Mouse (Mus musculus) midbrain, postnatal 0 days (tissue): ENCODE measurements at regions not wholly inside any gene's neighbourhood (a gene's known extent, or its start where the extent isn't known, plus 50 kb on each side); places are given as distances from the start of the nearest gene placed in this dataset.
A peak's percentile ranks its signal among the peaks of the same experiment; 100 is the strongest.

Source experiments
- ATAC-seq: fragments of 200-750 bp; cut with Nextera tagmentation; 2 replicates; pipeline ENCODE4 v1.8.0; 2017; ENCODE audit warnings: moderate number of reproducible peaks, mild to moderate bottlenecking, moderate TSS enrichment, moderate library complexity; ENCODE audit not compliant: low FRiP score
- DNase-seq: peaks from one replicate; pipeline ENCODE4 v3.0.0-alpha.2; 2015; ENCODE audit warnings: low spot score
- H3K27ac ChIP-seq: fragments of 300-500 bp; sonication (generic); 2 replicates; pipeline ENCODE4 v1.5.1; 2014; ENCODE audit warnings: low read depth, mild to moderate bottlenecking, low read length, mixed read lengths
- H3K27me3 ChIP-seq: fragments of 300-500 bp; sonication (generic); 2 replicates; pipeline ENCODE4 v1.6.1; 2014; ENCODE audit warnings: low read length, control low read depth, mixed read lengths; ENCODE audit not compliant: insufficient read depth
- H3K36me3 ChIP-seq: fragments of 300-500 bp; sonication (generic); 2 replicates; pipeline ENCODE4 v1.6.1; 2014; ENCODE audit warnings: low read length, control low read depth, mixed read lengths; ENCODE audit not compliant: insufficient read depth
- H3K4me1 ChIP-seq: fragments of 300-500 bp; sonication (generic); 2 replicates; pipeline ENCODE4 v1.6.1; 2014; ENCODE audit warnings: mild to moderate bottlenecking, control low read depth, antibody characterized with exemption, low read length, mixed read lengths; ENCODE audit not compliant: insufficient read depth
- H3K4me2 ChIP-seq: fragments of 300-500 bp; sonication (generic); 2 replicates; pipeline ENCODE4 v1.6.1; 2014; ENCODE audit warnings: low read depth, mild to moderate bottlenecking, low read length, mixed read lengths; ENCODE audit not compliant: poor library complexity, severe bottlenecking
- H3K4me3 ChIP-seq: fragments of 300-500 bp; sonication (generic); 2 replicates; pipeline ENCODE4 v1.5.1; 2014; ENCODE audit warnings: low read depth, mild to moderate bottlenecking, low read length, moderate library complexity
- H3K9ac ChIP-seq: fragments of 300-500 bp; sonication (generic); replicated peaks from 2 replicates; pipeline ENCODE4 v1.6.1; 2014; ENCODE audit warnings: mild to moderate bottlenecking, low read length, moderate library complexity, mixed read lengths; ENCODE audit not compliant: poor library complexity, severe bottlenecking
- H3K9me3 ChIP-seq: fragments of 300-500 bp; sonication (generic); 2 replicates; pipeline ENCODE4 v1.6.1; 2016; ENCODE audit warnings: low read length, control low read depth
- CTCF ChIP-seq: IDR thresholded peaks from 2 replicates; pipeline ENCODE4 v1.5.1; 2016; ENCODE audit warnings: antibody characterized with exemption, mild to moderate bottlenecking
- WGBS: fragments of 180-500 bp; shearing (Covaris S2); extraction: QIAGEN DNeasy Blood & Tissue Kit; methylation state at CpG from one replicate; pipeline ENCODE4 v1.1.7; 2014; 5-methylcytosine and 5-hydroxymethylcytosine counted together

GRCm38 (mm10) chr8:97477098-97477457, 1588.7 kb upstream of the Got2 start:
- no peak overlapping the region for H3K4me2 ChIP-seq
- H3K9ac ChIP-seq = no peak overlapping the region
- WGBS = 70% methylated on average over 2 of the region's 2 CpGs
- H3K27ac ChIP-seq = no peak overlapping the region
- H3K36me3 ChIP-seq = no peaks in the 10 kb centered on the region
- no peak overlapping the region for H3K4me3 ChIP-seq
- ATAC-seq = no peak
- no peaks in the 10 kb centered on the region for H3K9me3 ChIP-seq
- H3K27me3 ChIP-seq = no peaks in the 10 kb centered on the region
- 0 out of 2 replicates have a peak, but pooled peaks have one; percentile 4 for TF ChIP-seq CTCF
- H3K4me1 ChIP-seq = no peaks in the 10 kb centered on the region
- peak; percentile 23 for DNase-seq

- no peak overlapping the region for H3K27ac ChIP-seq
- whole genome bisulfite sequencing = 46% methylated on average over 7 of the region's 7 CpGs
- H3K36me3 ChIP-seq = no peaks in the 10 kb centered on the region
- no peak overlapping the region for H3K4me2 ChIP-seq
- DNase-seq (no peak), ATAC-seq (no peak)
- no peaks in the 10 kb centered on the region for H3K4me1 ChIP-seq
- no peak for TF ChIP-seq CTCF
- no peaks in the 10 kb centered on the region for H3K27me3 ChIP-seq
- no peaks in the 10 kb centered on the region for H3K9me3 ChIP-seq
- no peak overlapping the region for H3K9ac ChIP-seq
- H3K4me3 ChIP-seq = no peak overlapping the region
These were observed 1588.2 kb upstream of the Got2 start for GRCm38 (mm10) chr8:97476430-97477097.

- Histone ChIP-seq H3K4me3 (no peak overlapping the region), H3K9ac (no peak overlapping the region), H3K4me1 (no peaks in the 10 kb centered on the region), H3K27ac (no peak overlapping the region), H3K9me3 (no peaks in the 10 kb centered on the region), H3K36me3 (no peaks in the 10 kb centered on the region), H3K27me3 (no peaks in the 10 kb centered on the region), H3K4me2 (no peak overlapping the region)
- 81% methylated on average over 3 of the region's 3 CpGs for WGBS
- no peak for DNase-seq
- no peak for TF ChIP-seq CTCF
- no peak for ATAC-seq
These were observed 1585.0 kb upstream of the Got2 start for GRCm38 (mm10) chr8:97473326-97473725.

GRCm38 (mm10) chr8:97461478-97461877, 1573.1 kb upstream of the Got2 start:
- no peak for TF ChIP-seq CTCF
- no peak for DNase-seq
- Histone ChIP-seq H3K9ac (no peak overlapping the region), H3K27me3 (no peaks in the 10 kb centered on the region), H3K4me1 (no peaks in the 10 kb centered on the region), H3K36me3 (no peaks in the 10 kb centered on the region), H3K4me3 (no peak overlapping the region), H3K4me2 (no peak overlapping the region), H3K27ac (no peak overlapping the region), H3K9me3 (no peaks in the 10 kb centered on the region)
- no peak for ATAC-seq

- 84% methylated on average over 8 of the region's 8 CpGs for WGBS
- Histone ChIP-seq H3K4me3 (no peak overlapping the region), H3K9ac (no peak overlapping the region), H3K27ac (no peak overlapping the region), H3K4me1 (no peaks in the 10 kb centered on the region), H3K9me3 (no peaks in the 10 kb centered on the region), H3K36me3 (no peaks in the 10 kb centered on the region), H3K27me3 (no peaks in the 10 kb centered on the region), H3K4me2 (no peak overlapping the region)
- DNase-seq = peak; percentile 28
- no peak for ATAC-seq
- TF ChIP-seq CTCF = no peak
These were observed 1559.3 kb upstream of the Got2 start for GRCm38 (mm10) chr8:97447696-97448095.

- H3K36me3 ChIP-seq = no peaks in the 10 kb centered on the region
- no peak overlapping the region for H3K4me3 ChIP-seq
- WGBS = 45% methylated on average over 1 of the region's 1 CpGs
- DNase-seq (no peak), ATAC-seq (no peak)
- TF ChIP-seq CTCF = no peak
- H3K9me3 ChIP-seq = no peaks in the 10 kb centered on the region
- no peak overlapping the region for H3K9ac ChIP-seq
- H3K4me1 ChIP-seq = no peaks in the 10 kb centered on the region
- no peak overlapping the region for H3K27ac ChIP-seq
- no peaks in the 10 kb centered on the region for H3K27me3 ChIP-seq
- H3K4me2 ChIP-seq = no peak overlapping the region
These were observed 1553.1 kb upstream of the Got2 start for GRCm38 (mm10) chr8:97441483-97441882.
